Mouse (Mus musculus) kidney, postnatal 0 days (tissue): ENCODE measurements around the gene Hist1h2bh. TPM values are rescaled to one million over a fixed set of nuclear protein-coding genes. Genes with fewer than 3 reads are reported as not detected.
A peak's percentile ranks its signal among the peaks of the same experiment; 100 is the strongest.
"Not testable (repeated sequence)": the region's sequence is repeated elsewhere in the genome, so short reads cannot be mapped to it uniquely, and the experiment has no call there.

Source experiments
- ATAC-seq: fragments of 200-750 bp; cut with Nextera tagmentation; replicated peaks from 2 replicates; pipeline ENCODE4 v1.8.0; 2017; ENCODE audit warnings: low read depth, moderate number of reproducible peaks, moderate TSS enrichment, moderate library complexity; ENCODE audit not compliant: low FRiP score
- DNase-seq: peaks from one replicate; pipeline ENCODE4 v3.0.0-alpha.2; 2016; ENCODE audit warnings: low spot score
- H3K27ac ChIP-seq: fragments of 300-500 bp; sonication (generic); 2 replicates; pipeline ENCODE4 v1.5.1; 2014; ENCODE audit warnings: mild to moderate bottlenecking
- H3K27me3 ChIP-seq: fragments of 300-500 bp; sonication (generic); 2 replicates; pipeline ENCODE4 v1.6.1; 2014; ENCODE audit warnings: low read length, mixed read lengths; ENCODE audit not compliant: insufficient read depth
- H3K36me3 ChIP-seq: fragments of 300-500 bp; sonication (generic); 2 replicates; pipeline ENCODE4 v1.6.1; 2014; ENCODE audit warnings: low read length, mixed read lengths; ENCODE audit not compliant: insufficient read depth
- H3K4me1 ChIP-seq: fragments of 300-500 bp; sonication (generic); replicated peaks from 2 replicates; pipeline ENCODE4 v1.6.1; 2014; ENCODE audit warnings: antibody characterized with exemption, low read length, mixed read lengths; ENCODE audit not compliant: insufficient read depth
- H3K4me2 ChIP-seq: fragments of 300-500 bp; sonication (generic); 2 replicates; pipeline ENCODE4 v1.6.1; 2014; ENCODE audit warnings: mild to moderate bottlenecking, low read length, moderate library complexity, mixed read lengths
- H3K4me3 ChIP-seq: fragments of 300-500 bp; sonication (generic); replicated peaks from 2 replicates; pipeline ENCODE4 v1.5.1; 2014; ENCODE audit warnings: low read depth, low read length
- H3K9ac ChIP-seq: fragments of 300-500 bp; sonication (generic); 2 replicates; pipeline ENCODE4 v1.6.1; 2014; ENCODE audit warnings: low read depth, low read length
- H3K9me3 ChIP-seq: fragments of 300-500 bp; sonication (generic); replicated peaks from 2 replicates; pipeline ENCODE4 v1.6.1; 2016; ENCODE audit warnings: low read length, inconsistent platforms, mixed read lengths
- CTCF ChIP-seq: IDR thresholded peaks from 2 replicates; pipeline ENCODE4 v1.5.1; 2016; ENCODE audit warnings: antibody characterized with exemption, low read depth, mild to moderate bottlenecking, moderate library complexity
- WGBS: fragments of 180-500 bp; shearing (Covaris S2); extraction: QIAGEN DNeasy Blood & Tissue Kit; methylation state at CpG from one replicate; pipeline ENCODE4 v1.1.7; 2014; 5-methylcytosine and 5-hydroxymethylcytosine counted together
- polyA plus RNA-seq: library from polyadenylated mRNA; unstranded; fragments of >200 nt; fragmentation: Nextera tagmentation; extraction: Ambion mirVana; gene quantifications from 2 replicates; pipeline ENCODE4 v1.2.1, GENCODE M21; 2015

The Hist1h2bh gene
- polyA plus RNA-seq, 1 experiment from 2014 or later = 0.37 TPM

DNA sequence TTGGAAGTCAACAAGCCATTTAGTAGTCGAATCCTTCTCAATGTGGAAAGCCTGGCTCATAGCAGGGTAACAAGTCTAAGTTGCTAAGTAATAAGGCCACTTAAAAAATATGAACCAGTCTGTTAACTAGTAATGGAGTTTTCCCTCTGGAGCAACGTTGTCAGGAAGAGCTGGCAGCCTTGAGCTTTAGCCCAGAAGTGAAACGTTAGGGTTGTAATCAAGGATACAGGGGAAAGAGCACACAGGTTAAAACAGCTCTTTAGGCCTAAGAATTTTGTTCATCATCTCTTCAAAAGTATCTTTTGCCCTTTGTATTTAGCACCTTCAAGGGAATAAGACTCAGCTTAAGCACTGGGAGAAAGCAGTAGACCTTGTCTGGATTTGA lies 7.6 kb upstream of the Hist1h2bh start:
- ATAC-seq (no peak), DNase-seq (peak; percentile 49)
- TF ChIP-seq CTCF = no peak

DNA sequence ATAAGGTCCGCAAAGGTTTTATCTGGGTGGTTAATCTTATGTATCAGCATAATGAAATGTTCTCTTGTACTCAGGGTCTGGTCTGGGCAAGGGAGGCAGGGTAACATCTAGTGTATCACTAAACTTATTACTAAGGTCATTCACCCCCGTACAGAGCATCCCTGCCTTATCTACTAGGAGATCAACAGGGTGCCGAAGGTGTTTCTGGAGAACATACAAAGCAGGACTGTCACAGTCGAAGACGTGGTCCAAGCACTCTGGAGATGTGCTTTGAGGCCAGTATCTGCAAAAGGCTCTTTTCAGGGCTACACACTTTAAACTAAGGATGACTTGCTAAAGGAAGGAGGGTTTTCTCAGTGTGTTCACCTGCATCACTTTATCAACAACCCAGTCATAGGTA lies 3.5 kb upstream of the Hist1h2bh start:
- no peak overlapping the region for H3K4me2 ChIP-seq
- WGBS = 75% methylated on average over 5 of the region's 5 CpGs
- no peak for TF ChIP-seq CTCF

More for the DNA sequence above, 7.6 kb upstream of the Hist1h2bh start:
- H3K4me2 ChIP-seq = peak overlapping the region; percentile 62
- no peaks in the 10 kb centered on the region for H3K4me1 ChIP-seq
- H3K27ac ChIP-seq = peak overlapping the region; percentile 90
- WGBS = under 1% methylated on average over 3 of the region's 3 CpGs
- no peaks in the 10 kb centered on the region for H3K27me3 ChIP-seq
- H3K36me3 ChIP-seq = no peaks in the 10 kb centered on the region
- no peaks in the 10 kb centered on the region for H3K9me3 ChIP-seq
- H3K9ac ChIP-seq = peak overlapping the region; percentile 58
- H3K4me3 ChIP-seq = peak overlapping the region; percentile 38

DNA sequence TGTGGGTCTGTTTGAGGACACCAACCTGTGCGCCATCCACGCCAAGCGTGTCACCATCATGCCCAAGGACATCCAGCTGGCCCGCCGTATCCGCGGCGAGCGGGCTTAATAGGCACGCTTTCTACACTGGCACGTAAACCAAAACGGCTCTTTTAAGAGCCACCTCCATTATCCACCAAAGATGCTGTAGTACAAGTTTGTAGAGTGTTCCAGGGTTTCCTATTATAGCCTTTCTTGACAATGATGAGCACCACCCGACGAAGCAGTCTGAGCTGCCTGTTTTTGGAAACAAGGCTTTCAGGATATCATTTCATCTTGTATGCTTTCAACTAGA lies 1.6 kb upstream of the Hist1h2bh start:
- not testable (repeated sequence) for H3K27me3 ChIP-seq, DNase-seq, H3K4me1 ChIP-seq, H3K36me3 ChIP-seq, H3K9me3 ChIP-seq, H3K9ac ChIP-seq
- Histone ChIP-seq H3K4me3 (peak overlapping the region; percentile 43), H3K27ac (peak overlapping the region; percentile 93; the same call in 1 of the 2 replicates), H3K4me2 (peak overlapping the region; percentile 71)
- ATAC-seq = peak; percentile 4; the same call in 1 of the 2 replicates
- WGBS = 0% methylated on average over 11 of the region's 14 CpGs

More for the DNA sequence above, 3.5 kb upstream of the Hist1h2bh start:
- Histone ChIP-seq H3K9me3 (no peaks in the 10 kb centered on the region), H3K4me1 (no peaks in the 10 kb centered on the region), H3K9ac (no peak overlapping the region), H3K27me3 (no peaks in the 10 kb centered on the region), H3K27ac (no peak overlapping the region), H3K4me3 (no peak overlapping the region), H3K36me3 (no peaks in the 10 kb centered on the region)
- no peak for DNase-seq
- ATAC-seq = no peak

DNA sequence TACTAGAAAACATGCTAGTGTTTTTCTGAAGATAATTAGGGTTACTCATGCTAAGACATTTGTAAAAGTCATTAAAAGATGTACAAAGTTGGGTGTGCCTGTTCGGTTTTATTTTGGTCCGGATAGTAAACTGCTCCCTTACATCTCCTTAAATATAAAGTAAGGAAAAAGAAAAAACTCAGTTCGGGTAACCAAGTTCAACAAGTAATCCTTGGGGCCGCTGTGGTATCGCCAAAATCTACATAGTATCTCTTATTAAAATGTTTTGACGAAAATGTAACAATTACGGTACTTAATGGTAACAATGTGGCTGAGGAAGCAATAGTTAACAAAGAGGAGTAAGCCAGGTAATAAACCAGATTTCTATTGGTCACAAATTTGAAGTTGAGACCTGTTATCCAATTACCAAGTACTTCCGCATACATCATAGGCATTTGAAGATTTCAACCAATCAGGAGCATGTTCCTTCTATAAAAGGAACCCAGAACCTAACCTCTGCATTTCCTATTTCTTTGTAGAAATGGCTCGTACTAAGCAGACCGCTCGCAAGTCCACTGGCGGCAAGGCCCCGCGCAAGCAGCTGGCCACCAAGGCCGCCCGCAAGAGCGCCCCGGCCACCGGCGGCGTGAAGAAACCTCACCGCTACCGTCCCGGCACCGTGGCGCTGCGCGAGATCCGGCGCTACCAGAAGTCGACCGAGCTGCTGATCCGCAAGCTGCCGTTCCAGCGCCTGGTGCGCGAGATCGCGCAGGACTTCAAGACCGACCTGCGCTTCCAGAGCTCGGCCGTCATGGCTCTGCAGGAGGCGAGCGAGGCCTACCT lies 984 bp upstream of the Hist1h2bh start, which contains the start of gene Hist1h3f:
TSS of gene Hist1h3f (plus strand) at position 88 of the 822 bp plus-strand sequence.
- H3K9me3 ChIP-seq = no peaks in the 10 kb centered on the region
- ATAC-seq = peak; percentile 93
- H3K27ac ChIP-seq = peak within 1 kb of the TSS; percentile 93
- peak within 1 kb of the TSS; percentile 43 for H3K4me3 ChIP-seq
- peak within 1 kb of the TSS; percentile 63 for H3K9ac ChIP-seq
- WGBS = under 1% methylated on average over 21 of the region's 45 CpGs
- TF ChIP-seq CTCF = no peak
- H3K4me1 ChIP-seq = no peaks in the 10 kb centered on the region
- DNase-seq = peak; percentile 99
- H3K4me2 ChIP-seq = peak within 1 kb of the TSS; percentile 71
- no peaks in the 10 kb centered on the region for H3K27me3 ChIP-seq
- H3K36me3 ChIP-seq = no peaks in the 10 kb centered on the region

DNA sequence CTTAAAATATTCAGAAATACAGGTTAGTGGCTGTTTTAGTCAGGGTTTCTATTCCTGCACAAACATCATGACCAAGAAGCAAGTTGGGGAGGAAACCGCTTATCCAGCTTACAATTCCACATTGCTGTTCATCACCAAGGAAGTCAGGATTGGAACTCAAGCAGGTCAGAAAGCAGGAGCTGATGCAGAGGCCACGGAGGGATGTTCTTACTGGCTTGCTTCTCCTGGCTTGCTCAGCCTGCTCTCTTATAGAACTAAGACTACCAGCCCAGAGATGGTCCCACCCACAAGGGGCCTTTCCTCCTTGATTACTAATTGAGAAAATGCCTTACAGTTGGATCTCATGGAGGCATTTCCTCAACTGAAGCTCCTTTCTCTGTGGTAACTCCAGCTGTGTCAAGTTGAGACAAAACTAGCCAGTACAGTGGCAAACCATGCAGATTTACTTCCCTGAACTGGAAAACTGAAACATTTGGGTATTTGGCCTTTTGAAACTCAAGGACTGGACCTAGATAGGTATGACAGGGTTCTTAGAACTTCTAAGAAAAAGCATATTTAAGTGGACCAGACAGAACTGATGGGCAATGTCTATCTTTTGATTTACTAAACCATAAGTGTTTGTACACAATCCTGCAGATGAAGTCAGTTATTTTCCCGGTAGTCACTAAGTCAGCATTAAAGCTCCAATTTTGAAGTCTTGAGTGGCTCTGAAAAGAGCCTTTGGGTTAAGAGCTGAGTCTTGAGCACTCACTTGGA lies 789 bp downstream of the Hist1h2bh start:
- DNase-seq, H3K9me3 ChIP-seq, H3K27me3 ChIP-seq, ATAC-seq, H3K36me3 ChIP-seq, H3K4me1 ChIP-seq: not testable (repeated sequence)
- H3K4me2 ChIP-seq = peak overlapping the region; percentile 71
- 6% methylated on average over 3 of the region's 3 CpGs for WGBS
- peak overlapping the region; percentile 90 for H3K27ac ChIP-seq
- peak overlapping the region; percentile 38 for H3K4me3 ChIP-seq
- H3K9ac ChIP-seq = peak overlapping the region; percentile 60

DNA sequence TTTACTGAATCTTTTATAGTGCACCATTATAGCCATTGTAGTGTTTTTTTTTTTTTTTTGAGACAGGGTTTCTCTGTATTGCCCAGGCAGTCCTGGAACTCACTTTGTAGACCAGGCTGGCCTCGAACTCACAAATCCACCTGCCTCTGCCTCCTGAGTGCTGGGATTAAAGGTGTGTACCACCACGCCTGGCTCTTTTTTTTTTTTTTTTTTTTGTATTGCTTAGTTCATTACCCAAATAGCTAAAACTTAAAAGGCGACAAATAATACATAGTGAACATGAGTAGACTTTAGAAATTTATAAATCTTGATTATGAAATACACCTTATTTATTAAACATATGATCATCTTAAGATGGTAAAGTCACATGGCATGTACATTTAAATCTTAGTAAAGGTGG lies 1.7 kb downstream of the Hist1h2bh start:
- ATAC-seq = no peak
- no peak for TF ChIP-seq CTCF

DNA sequence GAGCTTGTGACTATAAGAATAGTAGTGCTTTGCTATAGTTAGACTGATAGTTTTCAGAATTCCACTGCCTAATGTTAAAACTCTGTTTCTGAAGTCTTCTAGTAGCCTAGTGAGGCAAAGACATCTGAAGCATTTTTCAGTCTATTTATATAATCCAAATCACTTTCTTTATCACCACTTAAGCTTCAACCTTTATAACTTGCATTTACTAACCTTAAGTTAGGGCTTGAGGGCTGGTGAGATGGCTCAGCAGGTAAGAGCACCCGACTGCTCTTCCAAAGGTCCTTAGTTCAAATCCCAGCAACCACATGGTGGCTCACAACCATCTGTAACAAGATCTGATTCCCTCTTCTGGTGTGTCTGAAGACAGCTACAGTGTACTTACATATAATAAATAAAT lies 3.4 kb downstream of the Hist1h2bh start:
- H3K27ac ChIP-seq, H3K4me2 ChIP-seq, H3K4me3 ChIP-seq, H3K9me3 ChIP-seq, H3K27me3 ChIP-seq, H3K9ac ChIP-seq, ATAC-seq, H3K36me3 ChIP-seq, DNase-seq, H3K4me1 ChIP-seq: not testable (repeated sequence)
- WGBS = 85% methylated on average over 1 of the region's 1 CpGs

More for the DNA sequence above, 1.7 kb downstream of the Hist1h2bh start:
- H3K9ac ChIP-seq = no peak overlapping the region
- DNase-seq = no peak
- no peak overlapping the region for H3K4me2 ChIP-seq
- no peak overlapping the region for H3K27ac ChIP-seq
- H3K9me3 ChIP-seq = no peaks in the 10 kb centered on the region
- no peak overlapping the region for H3K4me3 ChIP-seq
- H3K36me3 ChIP-seq = no peaks in the 10 kb centered on the region
- no peaks in the 10 kb centered on the region for H3K27me3 ChIP-seq
- peaks cover 4% of the 10 kb centered on the region; the same call in 1 of the 2 replicates for H3K4me1 ChIP-seq
- 86% methylated on average over 3 of the region's 3 CpGs for WGBS
